Mouse (Mus musculus): Measurements from ENCODE around the gene Nmt1.
A peak's percentile ranks its signal among the peaks of the same experiment; 100 is the strongest.

Nmt1 gene

DNA sequence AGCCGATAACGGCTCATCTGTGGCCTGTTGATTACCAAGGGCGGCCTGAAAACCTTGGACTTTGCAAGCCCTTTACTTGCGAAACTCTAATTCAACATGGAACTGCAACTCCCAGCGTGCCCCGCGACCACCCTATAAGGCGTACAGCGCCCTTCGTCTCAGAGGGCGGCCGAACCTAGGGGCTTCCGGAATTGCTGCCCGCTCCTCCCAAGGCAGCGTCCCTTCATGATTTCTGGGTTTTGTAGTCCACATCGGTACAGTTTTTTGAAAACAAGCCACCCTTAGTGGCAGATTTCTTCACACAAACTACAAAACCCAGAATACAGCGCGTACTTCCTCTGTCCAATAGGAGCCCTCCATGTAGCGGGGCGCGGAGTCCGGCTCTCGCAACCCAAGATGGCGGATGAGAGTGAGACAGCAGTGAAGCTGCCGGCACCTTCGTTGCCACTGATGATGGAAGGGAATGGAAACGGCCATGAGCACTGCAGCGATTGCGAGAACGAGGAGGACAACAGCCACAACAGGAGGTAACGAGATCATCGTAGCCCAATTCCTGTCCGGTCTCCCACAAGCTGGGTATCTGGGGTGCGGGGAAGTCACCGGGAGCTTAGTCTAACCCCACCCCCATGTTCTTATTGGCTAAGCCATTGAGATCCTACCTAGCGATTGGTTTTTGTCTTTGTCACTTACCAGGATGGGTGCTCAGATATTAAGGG, at the start of gene Nmt1, which contains the start of gene Dcakd:
TSS of gene Nmt1 (plus strand) at position 15 of the 716 bp plus-strand sequence.
TSS of gene Dcakd (minus strand) at position 158 of the 716 bp plus-strand sequence.
- peak; percentile 97 for DNase-seq (ENCODE audit: extremely low read depth, low read depth)

DNA sequence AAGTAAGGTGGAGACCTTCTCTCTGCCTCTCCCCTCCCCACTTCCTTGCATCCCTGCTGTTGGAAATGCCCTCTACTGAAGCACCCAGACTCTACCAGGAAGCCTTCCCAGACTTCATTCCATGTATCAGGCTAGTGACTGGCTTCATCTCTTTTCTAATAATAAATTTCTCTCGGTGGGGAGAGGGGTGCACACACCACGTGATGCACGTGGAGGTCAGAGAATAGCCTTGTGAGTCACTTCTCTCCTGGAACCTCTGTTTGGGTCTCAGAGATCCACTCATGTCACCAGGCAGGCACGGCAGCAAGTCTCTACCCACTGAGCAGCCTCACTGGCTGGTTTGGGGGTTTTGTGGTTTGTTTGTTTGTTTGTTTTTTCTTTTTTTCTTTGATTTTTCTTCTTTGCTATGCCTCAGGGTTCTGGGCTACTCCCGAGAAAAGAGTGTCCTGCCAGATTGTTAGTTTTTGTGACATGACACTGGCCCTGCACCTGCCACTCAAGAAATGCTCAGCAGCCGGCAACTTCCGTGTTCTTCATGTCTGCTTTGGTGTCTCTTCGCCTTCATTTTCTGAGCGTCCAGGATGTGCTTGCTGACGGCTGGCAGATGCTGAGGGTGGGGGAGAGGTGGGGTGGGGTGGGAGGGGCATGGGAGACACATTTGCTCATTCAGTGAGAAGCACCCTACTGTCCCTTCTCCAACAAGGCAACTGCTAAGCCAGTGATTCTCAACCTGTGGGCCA, 46.7 kb upstream of the Nmt1 start:
- no peak for DNase-seq (ENCODE audit: extremely low read depth, low read depth)

DNA sequence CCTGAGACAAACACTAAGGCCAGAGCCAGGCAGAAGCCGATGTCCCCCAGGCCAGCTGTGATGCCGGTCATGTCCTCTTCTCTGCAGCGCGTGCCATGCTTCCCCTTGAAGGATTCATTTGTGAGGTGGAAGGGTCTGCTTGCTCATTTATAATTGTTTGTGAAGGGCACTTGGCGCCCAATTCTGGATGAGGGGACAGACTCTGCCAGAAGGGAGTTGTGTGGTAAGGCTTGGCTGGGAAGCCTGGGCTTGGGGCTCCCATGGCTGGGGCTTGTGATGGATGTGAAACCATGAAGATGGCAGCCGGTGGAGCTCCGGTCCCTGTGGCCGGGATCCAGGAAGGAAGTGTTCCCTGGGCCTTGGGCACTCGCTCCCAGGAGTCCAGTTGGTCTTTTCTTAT, 43.9 kb upstream of the Nmt1 start:
- no peak for DNase-seq (ENCODE audit: extremely low read depth, low read depth)

DNA sequence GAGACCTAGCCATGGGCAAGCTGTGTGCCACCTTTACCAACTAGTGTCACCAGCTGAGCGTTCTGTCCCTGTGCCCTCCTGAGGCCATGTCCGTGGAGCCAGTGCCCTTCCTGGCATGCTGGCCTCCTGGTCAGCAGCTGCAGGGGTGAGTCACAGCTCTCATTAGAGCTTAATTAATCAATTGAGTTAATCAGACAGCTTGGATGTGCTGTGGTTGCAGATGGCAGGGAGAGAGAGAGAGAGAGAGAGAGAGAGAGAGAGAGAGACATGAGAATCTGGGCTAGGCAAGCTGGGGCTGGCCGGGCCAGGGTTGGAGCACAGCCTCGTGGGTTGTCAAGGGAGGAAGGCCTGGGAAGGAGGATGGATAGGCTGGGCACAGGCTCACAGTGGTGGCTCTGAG, 43.4 kb upstream of the Nmt1 start:
- DNase-seq (ENCODE audit: extremely low read depth, low read depth): no peak

DNA sequence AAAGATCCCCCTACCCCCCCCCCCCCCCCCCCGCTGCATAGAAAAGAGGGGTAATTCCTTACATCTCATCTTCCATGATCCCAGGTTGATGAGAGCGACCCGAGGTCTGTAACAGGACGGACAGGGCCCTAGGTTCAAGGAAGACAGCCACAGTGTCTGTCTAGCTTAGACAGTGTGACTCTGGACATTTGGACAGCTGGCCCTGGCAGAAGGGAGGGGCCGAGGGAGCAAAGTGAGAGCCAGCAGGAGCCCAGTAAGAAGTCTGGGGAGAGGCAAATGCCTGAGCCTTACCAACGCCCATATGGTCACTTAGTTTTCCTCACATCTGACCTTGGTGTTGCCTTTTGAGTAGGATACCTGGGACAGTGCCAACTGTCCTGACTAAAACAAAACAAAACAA, 42.8 kb upstream of the Nmt1 start:
- no peak for DNase-seq (ENCODE audit: extremely low read depth, low read depth)

DNA sequence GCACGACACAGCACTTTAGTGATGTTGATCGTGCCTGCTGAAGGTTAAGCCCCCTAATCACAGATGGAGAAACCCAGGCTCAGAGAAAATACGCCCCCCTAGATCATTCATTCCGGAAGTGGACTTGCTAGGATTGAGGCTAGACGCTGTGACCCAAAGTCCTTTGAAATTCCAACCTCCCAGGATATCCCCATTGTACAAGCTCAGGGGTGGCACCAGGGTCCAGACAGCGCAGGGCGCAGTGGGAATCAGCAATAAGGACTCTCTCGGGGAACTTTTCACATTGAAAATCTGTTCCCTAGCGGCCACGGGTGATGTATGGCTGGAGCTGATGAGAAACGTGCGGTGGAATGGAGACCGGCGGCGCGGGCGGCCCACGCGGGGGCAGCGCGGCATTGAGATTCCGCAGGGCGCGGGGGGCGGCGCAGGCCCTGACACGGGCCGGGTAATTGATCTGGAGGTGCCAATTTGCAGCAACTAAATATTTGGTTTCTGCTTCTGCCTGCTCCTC, 38.3 kb upstream of the Nmt1 start:
- DNase-seq (ENCODE audit: extremely low read depth, low read depth): no peak

DNA sequence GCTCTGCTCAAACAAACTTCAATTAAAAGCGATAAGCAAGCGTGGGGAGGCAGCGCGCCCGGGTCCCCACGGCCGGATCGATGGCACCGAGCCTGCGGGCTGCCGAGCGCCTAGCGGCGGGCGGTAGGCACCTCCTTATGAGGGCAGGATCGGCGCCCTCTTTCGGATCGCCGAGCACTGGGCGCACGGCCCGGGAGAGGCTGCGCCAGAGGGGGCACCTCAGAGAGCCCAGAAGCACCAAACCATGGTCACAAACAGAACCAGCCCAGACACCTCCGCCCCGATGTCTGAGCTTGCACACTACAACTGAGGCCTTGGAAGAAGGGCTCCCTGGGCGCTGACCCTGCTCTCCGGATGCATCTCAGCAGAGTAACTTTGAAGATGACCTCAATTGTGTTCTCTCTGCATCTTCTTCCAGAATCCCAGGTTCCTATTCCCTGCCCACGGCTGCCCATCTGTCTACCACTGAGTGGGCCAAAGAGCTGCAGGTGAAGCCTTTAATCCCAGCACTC, 37.8 kb upstream of the Nmt1 start:
- no peak for DNase-seq (ENCODE audit: extremely low read depth, low read depth)

DNA sequence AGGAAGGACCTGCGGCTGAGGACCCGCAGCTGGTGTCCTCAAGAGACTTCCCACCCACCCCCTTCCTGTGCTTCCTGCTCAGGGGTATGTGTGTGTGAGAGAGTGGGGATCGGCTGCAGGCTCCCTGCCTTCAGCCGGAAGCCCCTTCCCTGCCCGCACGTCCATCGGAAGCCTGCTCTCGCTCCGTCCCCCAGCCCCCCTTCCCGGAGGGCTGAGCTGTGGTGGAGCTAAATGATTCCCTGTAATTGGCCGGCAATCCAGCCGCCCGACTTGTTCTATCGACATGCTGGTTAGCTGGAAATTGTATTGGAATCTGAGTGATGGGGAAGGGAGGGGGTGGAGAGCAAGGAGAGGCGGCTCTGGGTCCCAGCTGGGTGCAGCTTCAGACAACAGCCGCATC, 36.3 kb upstream of the Nmt1 start:
- no peak for DNase-seq (ENCODE audit: extremely low read depth, low read depth)

DNA sequence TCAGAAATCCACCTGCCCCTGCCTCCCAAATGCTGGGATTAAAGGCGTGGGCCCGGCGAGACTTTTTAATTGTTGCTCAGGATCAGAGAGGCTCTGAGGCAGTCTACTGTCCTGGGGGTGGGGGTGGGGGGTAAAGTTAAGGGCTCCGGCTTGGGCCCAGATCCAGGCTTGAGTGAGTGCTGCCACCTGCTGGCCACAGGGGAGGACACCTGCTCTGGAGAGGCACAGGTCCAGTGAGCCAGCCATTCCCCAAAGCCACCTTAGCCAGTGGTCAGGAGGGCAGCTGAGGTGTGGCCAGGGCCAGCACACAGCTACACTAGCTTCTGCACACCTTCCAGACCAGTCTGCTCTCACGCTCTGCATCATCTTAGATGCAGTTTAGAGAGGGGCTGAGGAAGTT, 35.0 kb upstream of the Nmt1 start:
- no peak for DNase-seq (ENCODE audit: extremely low read depth, low read depth)

DNA sequence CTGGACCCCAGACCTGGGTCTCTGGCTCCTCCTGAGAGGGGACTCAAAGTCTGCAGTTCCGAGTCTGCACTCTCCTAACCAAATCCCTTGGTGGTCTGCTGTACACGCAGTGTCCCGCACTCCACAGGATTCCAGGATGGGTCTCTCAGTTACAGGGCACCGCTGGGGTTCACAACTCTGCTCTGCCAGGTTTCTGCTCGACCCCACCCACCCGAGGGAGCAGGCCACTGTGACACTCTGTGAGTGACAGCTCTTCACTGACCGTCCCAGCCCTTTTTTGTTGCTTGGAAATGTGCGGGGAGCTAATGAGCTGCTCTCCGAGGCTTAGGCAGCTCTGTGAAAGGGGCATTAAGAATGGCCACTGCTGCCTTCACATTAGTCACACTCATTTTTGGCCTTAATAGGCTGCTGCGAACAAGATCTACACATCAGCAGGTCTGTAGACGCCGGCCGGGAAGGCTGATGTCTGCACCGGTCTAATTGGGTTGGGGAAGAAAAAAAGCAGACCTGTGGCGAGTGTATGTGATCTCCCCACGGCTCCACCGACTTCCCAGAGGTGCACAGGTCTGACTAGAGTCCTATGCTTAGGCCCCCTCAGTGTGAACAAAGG, 34.5 kb upstream of the Nmt1 start:
- no peak for DNase-seq (ENCODE audit: extremely low read depth, low read depth)

DNA sequence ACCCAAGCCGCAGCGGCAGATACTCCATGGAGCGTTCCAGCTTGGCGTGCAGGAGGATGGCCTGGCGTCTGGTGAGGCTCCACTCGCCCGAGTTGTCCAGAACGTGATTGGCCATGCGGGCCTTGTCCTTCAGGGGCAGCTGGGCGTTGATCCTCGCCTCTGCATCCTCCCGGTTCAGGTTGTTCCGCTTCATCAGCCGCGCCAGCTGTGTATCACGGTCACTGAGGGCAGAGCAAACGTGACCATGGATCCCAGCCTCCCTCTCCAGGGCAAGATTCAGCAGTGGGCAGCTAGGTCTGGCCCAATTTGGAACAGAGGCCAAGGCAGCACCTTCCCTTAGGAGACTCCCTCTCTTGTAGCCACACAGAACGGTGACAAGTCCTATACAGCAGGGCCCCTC, 33.0 kb upstream of the Nmt1 start:
- no peak for DNase-seq (ENCODE audit: extremely low read depth, low read depth)

DNA sequence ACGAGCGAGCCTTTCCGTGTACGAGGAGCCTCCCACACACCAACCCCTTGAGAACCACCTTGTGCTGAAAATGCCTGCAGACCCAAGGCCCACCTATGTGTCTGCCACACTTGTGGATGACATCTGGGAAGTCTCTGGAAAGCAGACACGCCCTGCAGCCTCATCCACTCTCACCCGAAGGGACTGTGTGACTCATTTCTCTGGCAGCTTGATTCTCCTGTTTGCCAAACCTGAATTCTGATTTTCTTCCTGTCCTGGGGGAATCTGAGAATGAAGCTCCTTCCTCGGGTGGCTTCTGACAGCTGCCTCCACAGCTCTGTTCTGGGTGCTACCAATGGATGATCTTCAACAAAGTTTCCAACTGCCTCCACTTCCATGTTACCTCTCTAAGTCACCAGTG, 31.6 kb upstream of the Nmt1 start:
- DNase-seq (ENCODE audit: extremely low read depth, low read depth): no peak

DNA sequence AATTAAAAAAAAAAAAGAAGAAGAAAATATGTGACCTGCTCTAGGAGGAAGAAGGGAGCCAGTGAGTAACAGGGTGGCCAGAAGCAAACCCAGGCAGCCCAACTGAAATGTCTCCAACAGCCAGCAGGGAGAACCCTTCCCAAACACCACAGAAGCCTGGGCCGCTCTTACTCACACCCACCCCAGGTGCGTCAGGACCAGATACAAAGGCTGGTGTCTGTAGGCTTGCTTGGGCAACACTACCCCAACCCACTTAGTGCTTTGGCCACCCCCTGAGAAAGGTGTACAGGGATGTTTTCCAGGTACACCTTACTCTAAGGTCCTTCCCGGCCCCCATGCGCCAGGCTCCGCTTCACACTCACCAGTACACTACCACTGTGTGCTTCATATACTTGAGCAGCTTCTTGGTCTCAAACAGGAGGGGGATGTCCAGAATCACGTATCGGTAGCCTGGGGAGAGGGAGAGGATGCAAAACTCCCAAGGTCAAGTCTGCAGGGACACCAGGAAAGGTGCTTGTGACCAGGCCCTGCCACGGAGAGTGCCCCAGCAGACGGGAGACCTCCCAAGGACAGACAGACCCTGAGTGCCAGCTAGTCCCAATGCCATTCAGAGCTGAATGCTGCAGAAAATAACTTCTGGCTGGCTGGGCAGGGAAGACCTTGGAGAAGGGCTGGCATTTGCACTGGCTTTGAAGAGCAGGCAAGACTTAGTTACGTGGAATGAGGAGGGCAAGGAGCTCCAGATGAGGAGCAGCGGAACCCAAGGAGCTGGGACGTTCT, 30.8 kb upstream of the Nmt1 start:
- no peak for DNase-seq (ENCODE audit: extremely low read depth, low read depth)

DNA sequence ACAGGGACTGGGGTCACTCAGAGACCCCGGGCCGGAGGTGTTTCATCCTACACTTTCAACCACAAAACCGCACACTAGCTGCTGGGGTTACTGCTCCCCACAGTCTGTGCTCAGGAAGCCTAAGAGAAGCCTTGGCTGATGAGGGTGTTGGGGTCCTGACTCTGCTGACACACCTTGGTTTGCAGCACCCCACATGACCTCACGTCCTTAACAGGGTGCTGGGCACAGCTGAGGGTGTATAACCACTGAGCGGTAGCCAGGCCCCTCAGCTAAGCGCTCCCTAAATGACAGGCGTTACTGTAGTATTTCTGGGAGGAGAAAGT, 29.8 kb upstream of the Nmt1 start:
- DNase-seq (ENCODE audit: extremely low read depth, low read depth): no peak

DNA sequence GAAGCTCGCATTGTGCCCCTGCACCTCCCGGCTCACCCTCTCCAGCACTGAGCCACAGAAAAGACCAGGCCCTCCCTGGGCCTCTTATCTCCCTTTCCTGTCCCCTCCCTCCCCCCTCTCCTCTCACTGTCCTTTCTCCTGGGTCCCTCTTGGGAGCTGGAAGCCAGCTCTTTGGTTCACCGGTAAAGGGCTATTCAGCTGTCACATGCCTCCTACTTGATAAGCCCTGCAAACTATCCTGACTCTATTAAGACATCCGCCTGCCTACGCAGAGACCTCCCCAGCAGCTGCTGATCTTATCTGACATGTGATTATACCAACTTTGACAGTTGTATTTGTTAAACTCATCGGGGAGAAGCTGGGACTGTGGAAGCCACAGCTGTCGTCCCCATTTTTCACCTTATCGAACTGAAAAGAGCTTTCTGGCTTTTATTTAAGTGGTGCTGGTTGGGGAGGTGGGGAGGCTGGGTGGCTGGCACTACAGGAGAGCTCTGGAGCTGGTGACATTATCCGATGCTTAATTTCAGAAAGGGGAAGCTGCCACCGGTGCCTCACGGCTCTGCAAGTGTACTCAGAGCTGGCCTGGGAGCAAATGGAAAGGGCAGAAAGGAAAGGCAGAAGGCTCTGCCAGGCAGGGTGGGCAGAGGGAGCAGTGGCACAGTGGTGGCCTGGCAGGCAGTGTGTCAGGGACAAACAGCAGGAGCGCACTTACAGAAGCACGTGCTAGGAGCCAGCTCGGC, 29.2 kb upstream of the Nmt1 start:
- peak; percentile 84 for DNase-seq (ENCODE audit: extremely low read depth, low read depth)

DNA sequence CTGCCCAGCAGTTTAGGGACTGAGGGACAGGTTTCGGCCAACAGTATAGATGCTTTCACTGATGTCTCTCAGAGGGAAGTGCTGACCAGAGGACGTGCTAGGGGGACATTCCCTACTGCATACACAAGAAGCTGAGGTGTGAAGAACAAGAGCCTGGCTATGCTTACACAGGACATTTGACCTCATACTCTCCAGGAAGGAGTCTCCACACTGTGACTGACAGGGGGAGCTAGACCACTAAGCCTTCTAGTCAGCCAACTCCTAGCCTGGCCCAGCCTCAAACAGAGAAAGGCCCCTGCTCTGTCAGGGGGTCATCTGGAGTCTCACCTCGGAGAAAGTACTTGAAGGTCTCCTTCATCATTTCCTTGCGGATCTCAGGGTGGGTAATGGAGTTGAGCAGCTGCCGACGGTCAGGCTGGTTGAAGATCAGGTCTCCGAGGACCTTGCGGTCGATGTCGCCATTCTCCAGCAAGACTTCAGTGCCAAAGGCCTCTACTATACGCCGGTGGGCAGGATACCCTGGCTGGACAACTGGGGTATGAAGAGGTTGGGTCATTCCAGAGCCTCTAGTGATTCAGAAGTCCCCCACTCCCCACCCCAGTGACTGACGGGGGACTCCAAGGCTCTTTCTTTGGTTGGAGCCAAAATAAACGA, 28.5 kb upstream of the Nmt1 start:
- DNase-seq (ENCODE audit: extremely low read depth, low read depth): no peak

DNA sequence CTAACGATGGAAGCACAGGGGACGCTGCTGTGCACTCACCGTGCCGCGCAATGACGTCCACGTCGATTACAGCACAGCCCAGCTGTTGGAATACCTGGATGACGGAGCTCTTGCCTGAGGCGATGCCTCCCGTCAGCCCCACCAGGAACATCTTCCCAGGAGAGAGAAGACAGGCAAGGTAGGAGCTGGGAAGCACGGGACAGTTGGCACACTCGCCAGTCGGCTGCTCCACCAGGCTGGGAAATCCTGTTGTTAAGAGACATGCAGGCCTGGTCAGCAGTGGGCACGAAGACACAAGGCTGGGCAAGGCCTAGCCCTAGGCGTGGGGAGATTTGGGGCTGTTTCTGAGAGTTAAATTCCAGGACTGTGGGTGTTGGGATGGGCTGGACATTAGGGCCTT, 27.9 kb upstream of the Nmt1 start:
- DNase-seq (ENCODE audit: extremely low read depth, low read depth): no peak

DNA sequence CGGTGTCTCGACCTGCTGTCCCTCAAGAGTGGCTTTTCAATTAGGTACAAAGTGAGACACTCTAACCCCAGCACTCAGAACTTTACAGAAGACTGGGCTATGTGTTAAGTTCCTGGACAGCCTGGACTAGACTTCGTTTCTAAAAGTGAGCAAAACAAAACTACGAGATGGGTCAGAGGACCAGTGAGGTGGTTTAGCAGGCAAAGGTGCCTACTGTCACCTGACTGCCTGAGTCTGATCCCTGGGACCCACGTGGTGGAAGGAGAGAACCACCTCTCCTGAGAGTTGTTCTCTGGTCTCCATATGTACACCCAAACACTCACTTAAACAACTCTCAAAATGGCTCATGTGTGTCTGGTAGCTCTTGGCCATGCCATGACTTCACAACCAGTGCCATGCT, 26.9 kb upstream of the Nmt1 start:
- DNase-seq (ENCODE audit: extremely low read depth, low read depth): no peak

DNA sequence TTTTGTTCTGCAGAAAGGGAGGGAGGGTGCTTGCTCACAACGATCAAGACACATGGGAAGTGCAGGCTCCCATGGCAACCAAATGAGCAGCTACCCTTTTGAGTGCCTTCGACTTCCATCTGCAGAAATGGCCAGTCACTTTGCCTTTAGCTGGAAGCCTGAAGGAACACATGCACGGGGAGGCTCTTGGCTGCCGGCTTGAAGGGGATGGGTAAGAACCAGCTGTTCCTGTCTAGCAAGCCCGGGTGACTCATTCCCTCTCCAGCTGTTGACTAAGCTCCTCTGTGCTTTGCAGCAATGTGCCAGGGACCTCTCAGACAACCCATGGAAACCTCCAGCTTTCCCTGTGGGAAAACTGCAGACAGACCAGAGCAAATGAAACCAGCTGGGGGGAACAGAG, 24.8 kb upstream of the Nmt1 start:
- DNase-seq (ENCODE audit: extremely low read depth, low read depth): no peak

DNA sequence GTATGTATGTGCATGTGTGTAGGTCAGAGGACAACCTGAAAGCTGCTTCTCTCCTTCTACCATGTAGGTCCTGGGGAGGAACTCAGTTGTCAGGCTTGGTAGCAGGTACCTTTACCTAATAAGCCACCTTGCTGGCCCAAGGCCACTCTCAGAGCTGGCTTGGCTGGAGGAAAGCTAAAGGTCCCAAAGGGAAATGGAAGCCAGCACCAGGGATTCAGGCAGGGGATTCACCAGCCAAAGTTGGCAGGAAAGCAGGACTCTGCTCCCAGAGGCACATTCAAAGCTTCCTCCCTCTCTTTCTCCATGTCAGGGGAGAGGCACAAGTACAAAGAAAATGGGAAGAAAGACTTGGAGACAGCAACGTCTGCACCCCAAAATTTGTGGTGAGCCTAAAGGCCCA, 23.1 kb upstream of the Nmt1 start:
- DNase-seq (ENCODE audit: extremely low read depth, low read depth): no peak

All from MEL-GATA-1-ER (cell line).